Mouse (Mus musculus) lung, embryonic 15.5 days (tissue): ENCODE measurements at regions not wholly inside any gene's neighbourhood (a gene's known extent, or its start where the extent isn't known, plus 50 kb on each side); places are given as distances from the start of the nearest gene placed in this dataset.

Experiments used
- ATAC-seq: fragments of 200-750 bp; cut with Nextera tagmentation; 2 replicates; pipeline ENCODE4 v1.8.0; 2017; ENCODE audit warnings: moderate number of reproducible peaks, borderline replicate concordance; ENCODE audit not compliant: low FRiP score, low TSS enrichment; ENCODE audit errors: extremely low read depth
- H3K27ac ChIP-seq: fragments of 300-500 bp; sonication (generic); 2 replicates; pipeline ENCODE4 v1.5.1; 2015; ENCODE audit warnings: moderate library complexity, mild to moderate bottlenecking, inconsistent platforms
- H3K27me3 ChIP-seq: fragments of 300-500 bp; sonication (generic); 2 replicates; pipeline ENCODE4 v1.6.1; 2015; ENCODE audit warnings: inconsistent platforms
- H3K36me3 ChIP-seq: fragments of 300-500 bp; sonication (generic); 2 replicates; pipeline ENCODE4 v1.6.1; 2015; ENCODE audit warnings: inconsistent platforms
- H3K4me1 ChIP-seq: fragments of 300-500 bp; sonication (generic); 2 replicates; pipeline ENCODE4 v1.6.1; 2015; ENCODE audit warnings: inconsistent platforms
- H3K4me2 ChIP-seq: fragments of 300-500 bp; sonication (generic); 2 replicates; pipeline ENCODE4 v1.6.1; 2015; ENCODE audit warnings: inconsistent platforms, mild to moderate bottlenecking, moderate library complexity
- H3K4me3 ChIP-seq: fragments of 300-500 bp; sonication (generic); 2 replicates; pipeline ENCODE4 v1.5.1; 2015; ENCODE audit warnings: mild to moderate bottlenecking, inconsistent platforms
- H3K9ac ChIP-seq: fragments of 300-500 bp; sonication (generic); 2 replicates; pipeline ENCODE4 v1.6.1; 2015; ENCODE audit warnings: inconsistent platforms
- H3K9me3 ChIP-seq: fragments of 300-500 bp; sonication (generic); 2 replicates; pipeline ENCODE4 v1.6.1; 2016; ENCODE audit warnings: inconsistent platforms
- WGBS: fragments of 180-500 bp; shearing (Covaris S2); methylation state at CpG from one replicate; pipeline ENCODE4 v1.1.7; 2015; 5-methylcytosine and 5-hydroxymethylcytosine counted together

DNA sequence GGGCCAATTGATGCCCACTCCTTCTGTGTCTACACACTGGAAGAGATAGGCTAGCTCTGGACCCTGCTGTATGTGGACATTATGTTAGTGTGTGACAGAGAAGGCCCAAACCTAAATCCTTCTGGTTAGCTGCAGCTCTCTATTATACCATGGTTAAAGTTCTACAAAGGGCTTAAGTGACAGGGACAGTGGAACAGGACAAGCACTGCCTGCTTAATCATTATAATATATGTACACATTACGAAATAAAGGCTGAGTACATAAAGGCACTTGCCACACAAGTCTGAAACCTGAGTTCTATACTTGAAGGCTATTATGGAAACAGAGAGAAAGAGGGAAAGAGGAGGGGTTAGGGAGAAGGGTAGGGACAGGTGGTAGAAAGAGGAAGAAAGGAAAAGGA lies 55.2 kb downstream of the Rdh14 start:
- 63% methylated on average over 1 of the region's 1 CpGs for WGBS
- Histone ChIP-seq H3K9ac (no peak overlapping the region), H3K9me3 (no peaks in the 10 kb centered on the region), H3K36me3 (no peaks in the 10 kb centered on the region), H3K27ac (no peak overlapping the region), H3K4me3 (no peak overlapping the region), H3K27me3 (no peaks in the 10 kb centered on the region), H3K4me2 (no peak overlapping the region), H3K4me1 (no peaks in the 10 kb centered on the region)
- ATAC-seq: no peak

DNA sequence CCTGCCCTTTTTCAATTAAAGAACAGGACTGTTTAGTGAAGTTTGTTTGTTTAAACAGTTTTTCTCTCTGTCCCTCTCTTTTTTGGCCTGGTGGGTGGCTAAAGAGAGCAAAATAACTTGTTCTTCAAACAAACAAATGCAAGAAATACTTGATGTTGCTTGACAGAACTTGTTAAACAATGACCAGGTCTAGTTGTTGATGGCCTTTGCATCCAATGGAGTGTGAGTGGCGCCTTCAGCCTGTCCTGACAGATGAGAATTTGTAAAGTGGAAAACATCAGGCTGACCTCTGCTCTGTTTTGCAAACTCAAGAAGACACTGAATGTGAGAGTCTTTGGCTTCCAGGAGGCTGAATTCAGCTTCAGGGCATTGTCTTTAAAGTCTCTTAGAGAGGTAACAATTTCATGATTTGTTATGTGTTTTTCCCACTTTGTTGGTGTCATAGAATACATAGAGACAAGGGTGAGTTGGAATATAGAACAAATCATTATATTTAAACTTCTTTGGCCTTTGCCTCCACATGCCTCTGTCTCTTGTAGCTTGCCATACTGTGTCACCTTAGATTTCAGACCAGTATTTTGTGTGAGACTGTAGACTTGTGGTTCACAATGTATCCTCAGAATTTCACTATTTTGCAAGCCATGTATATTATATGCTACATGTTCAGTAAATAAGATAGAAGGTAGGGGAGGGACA lies 67.5 kb downstream of the Rdh14 start:
- Histone ChIP-seq H3K27ac (no peak overlapping the region), H3K27me3 (no peaks in the 10 kb centered on the region), H3K9ac (no peak overlapping the region), H3K4me3 (no peak overlapping the region), H3K36me3 (no peaks in the 10 kb centered on the region), H3K4me1 (no peaks in the 10 kb centered on the region), H3K9me3 (no peaks in the 10 kb centered on the region), H3K4me2 (no peak overlapping the region)
- no peak for ATAC-seq
- WGBS: 68% methylated on average over 1 of the region's 1 CpGs

DNA sequence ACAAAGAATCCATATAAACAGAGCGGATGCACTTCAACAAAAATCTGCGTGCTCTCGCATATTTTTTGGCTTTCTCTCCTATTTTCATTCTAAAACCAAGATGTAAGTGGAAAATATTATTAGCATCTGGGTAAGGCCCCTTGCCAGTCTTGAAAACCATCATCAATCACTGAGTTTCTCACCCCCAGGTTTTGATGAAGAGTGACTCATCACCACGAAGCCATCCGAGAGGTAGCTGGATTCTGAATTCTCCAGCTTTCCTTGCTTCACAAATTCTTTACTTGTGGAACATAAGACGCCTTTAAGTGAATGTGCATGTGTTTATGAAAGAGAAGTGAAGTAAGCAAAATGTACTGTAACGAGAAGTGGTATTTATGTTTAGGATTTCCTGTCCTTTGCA lies 71.2 kb downstream of the Rdh14 start:
- no peak for ATAC-seq
- H3K9ac ChIP-seq: no peak overlapping the region
- H3K27me3 ChIP-seq: no peaks in the 10 kb centered on the region
- no peak overlapping the region for H3K4me3 ChIP-seq
- no peak overlapping the region for H3K27ac ChIP-seq
- 54% methylated on average over 7 of the region's 7 CpGs for WGBS
- H3K4me2 ChIP-seq: no peak overlapping the region
- H3K9me3 ChIP-seq: no peaks in the 10 kb centered on the region
- no peaks in the 10 kb centered on the region for H3K4me1 ChIP-seq
- H3K36me3 ChIP-seq: no peaks in the 10 kb centered on the region

DNA sequence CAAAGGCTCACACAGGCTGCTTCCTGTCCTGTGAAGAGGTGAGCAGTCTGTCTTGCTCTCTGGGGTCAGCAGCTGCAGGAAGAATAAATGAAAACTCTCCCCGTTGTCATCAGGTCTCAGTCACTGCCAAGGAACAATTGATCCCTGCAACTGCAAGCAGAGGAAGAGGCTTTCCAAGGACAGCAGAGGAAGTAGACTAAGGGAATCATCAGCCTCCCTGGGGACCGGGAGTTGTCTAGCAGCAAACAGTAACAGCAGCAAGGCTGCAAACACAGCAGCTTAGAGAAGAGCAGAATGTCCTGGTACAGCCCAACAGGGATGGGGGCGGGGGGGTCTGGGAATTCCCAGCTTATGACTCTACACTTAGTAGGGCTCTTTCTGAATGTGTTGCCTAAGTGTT lies 72.4 kb downstream of the Rdh14 start:
- 50% methylated on average over 3 of the region's 3 CpGs for WGBS
- Histone ChIP-seq H3K27me3 (no peaks in the 10 kb centered on the region), H3K4me2 (no peak overlapping the region), H3K27ac (no peak overlapping the region), H3K4me1 (no peaks in the 10 kb centered on the region), H3K36me3 (no peaks in the 10 kb centered on the region), H3K9ac (no peak overlapping the region), H3K9me3 (no peaks in the 10 kb centered on the region), H3K4me3 (no peak overlapping the region)
- ATAC-seq: no peak

DNA sequence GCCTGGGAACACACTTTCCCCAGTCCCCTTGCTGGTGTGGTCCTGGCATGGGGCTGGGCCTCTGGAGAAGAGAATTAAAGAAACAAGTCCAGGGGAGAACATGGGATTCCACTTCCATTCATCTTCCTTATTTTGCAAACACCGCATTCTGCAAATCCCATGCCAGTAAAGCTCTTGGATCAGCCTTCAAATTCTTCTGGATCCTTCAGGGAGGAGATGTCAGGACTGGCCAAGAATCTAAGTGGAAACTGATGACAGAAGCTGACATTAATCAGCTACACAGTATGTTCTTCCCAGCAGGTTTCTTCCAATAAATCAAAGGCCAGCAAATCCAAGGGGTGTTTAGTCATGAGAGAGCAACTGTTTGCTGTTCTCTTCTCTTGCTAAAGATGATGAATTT lies 83.4 kb downstream of the Rdh14 start:
- no peak for ATAC-seq
- no peaks in the 10 kb centered on the region for H3K27me3 ChIP-seq
- no peaks in the 10 kb centered on the region for H3K4me1 ChIP-seq
- no peak overlapping the region for H3K9ac ChIP-seq
- 55% methylated on average over 1 of the region's 1 CpGs for WGBS
- H3K4me3 ChIP-seq: no peak overlapping the region
- H3K9me3 ChIP-seq: no peaks in the 10 kb centered on the region
- no peak overlapping the region for H3K27ac ChIP-seq
- no peaks in the 10 kb centered on the region for H3K36me3 ChIP-seq
- H3K4me2 ChIP-seq: no peak overlapping the region

DNA sequence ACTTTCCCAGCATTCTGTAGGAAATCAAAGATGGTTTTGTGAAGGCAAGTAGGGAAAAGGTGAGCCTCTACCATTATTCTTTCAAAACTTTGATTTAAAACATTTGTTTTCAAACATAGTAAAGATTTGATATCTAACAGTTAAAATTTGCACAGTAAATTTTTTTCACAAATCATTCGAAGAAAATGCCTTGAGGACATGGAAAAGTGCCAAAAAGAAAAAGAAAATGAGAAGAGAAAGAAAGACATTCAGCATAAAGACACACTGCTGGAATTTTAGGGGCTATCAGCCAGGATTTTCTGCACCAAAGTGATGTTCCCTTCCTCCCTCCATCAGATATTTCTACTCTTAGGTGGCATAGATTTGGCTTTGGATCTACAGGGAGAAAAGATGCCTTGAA lies 90.2 kb downstream of the Rdh14 start:
- ATAC-seq: no peak
- WGBS: 14% methylated on average over 1 of the region's 1 CpGs
- Histone ChIP-seq H3K4me2 (no peak overlapping the region), H3K4me3 (no peak overlapping the region), H3K36me3 (no peaks in the 10 kb centered on the region), H3K27me3 (no peaks in the 10 kb centered on the region), H3K9me3 (no peaks in the 10 kb centered on the region), H3K4me1 (no peaks in the 10 kb centered on the region), H3K27ac (no peak overlapping the region), H3K9ac (no peak overlapping the region)

DNA sequence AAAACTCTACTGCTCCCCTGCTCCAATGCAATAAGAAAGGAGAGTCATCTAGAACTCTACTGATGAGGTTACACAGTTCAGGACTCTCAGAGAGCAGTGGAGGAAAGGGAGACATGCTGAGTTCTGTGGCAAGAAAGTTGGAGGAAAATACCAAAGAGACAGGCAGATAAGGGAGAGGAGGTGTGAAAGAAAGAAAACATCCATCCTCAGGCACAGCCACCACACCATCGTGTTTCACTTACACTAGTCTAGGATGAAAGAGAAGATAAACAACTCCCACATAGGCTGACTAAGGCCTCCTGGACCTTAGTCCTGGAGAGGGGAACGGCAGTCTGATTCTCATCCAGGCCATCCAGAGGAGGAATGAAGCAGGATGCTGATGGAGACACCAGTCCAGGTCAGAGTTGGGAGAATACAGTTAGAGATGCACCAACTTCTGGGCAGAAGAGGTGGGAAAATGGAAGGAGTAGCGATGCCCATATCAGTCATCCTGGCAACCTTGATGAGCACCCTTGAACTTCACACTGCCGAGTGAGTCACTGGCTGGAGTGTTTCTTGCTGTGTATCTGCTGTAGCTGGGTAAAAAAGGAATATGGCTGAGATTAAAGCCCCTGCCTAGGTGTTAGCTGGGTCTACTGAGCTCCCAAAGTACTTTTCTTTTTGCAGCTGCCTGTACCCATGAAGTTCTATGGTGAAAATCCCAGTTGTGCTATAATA lies 91.9 kb downstream of the Rdh14 start:
- H3K9ac ChIP-seq: no peak overlapping the region
- WGBS: 47% methylated on average over 4 of the region's 4 CpGs
- H3K27me3 ChIP-seq: no peaks in the 10 kb centered on the region
- no peak overlapping the region for H3K4me2 ChIP-seq
- no peaks in the 10 kb centered on the region for H3K9me3 ChIP-seq
- H3K36me3 ChIP-seq: no peaks in the 10 kb centered on the region
- H3K4me1 ChIP-seq: no peaks in the 10 kb centered on the region
- H3K4me3 ChIP-seq: no peak overlapping the region
- H3K27ac ChIP-seq: no peak overlapping the region
- no peak for ATAC-seq

DNA sequence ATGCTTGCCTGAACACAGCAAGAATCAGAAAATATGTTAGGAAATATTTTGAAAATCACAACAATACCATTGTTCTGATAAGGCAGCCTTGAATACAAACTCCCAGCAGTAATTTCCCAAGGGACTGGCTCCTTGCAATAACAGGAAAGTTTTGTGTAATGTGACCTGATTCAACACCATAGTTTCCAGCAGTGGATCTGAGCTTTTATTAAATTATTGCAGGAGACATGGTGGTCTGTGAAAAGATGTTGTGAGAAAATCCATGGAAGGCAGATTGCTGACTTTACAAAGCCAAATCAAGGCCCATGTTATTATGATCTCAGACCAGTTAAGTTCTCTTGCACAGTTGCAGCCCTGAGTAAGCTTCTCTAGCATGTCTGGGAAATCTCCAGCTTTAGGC lies 116.1 kb downstream of the Rdh14 start:
- no peak for ATAC-seq

DNA sequence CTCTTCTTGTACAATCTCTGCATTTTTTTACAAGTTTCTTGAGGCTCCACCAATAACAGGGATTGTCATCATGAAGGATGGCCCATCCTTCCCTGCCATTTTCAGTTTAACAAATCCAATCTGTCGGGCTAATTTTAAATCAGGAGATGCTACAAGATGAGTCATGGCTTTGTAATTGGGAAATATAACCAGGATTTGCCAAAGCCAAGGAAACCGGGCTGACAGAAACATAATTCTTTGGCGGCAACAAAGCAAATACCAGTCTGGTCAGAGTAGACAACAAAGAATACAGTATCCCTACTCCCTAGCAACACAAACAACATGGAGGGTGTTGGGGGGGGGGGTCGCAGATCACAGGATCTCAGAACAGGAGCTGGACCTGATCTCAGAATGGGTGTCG lies 123.0 kb downstream of the Rdh14 start:
- WGBS: 66% methylated on average over 5 of the region's 5 CpGs
- Histone ChIP-seq H3K9ac (no peak overlapping the region), H3K9me3 (no peaks in the 10 kb centered on the region), H3K4me3 (no peak overlapping the region), H3K27me3 (no peaks in the 10 kb centered on the region), H3K4me2 (no peak overlapping the region), H3K36me3 (no peaks in the 10 kb centered on the region), H3K27ac (no peak overlapping the region), H3K4me1 (no peaks in the 10 kb centered on the region)
- ATAC-seq: no peak

More for the DNA sequence above, 116.1 kb downstream of the Rdh14 start:
- H3K4me1 ChIP-seq: no peaks in the 10 kb centered on the region
- no peaks in the 10 kb centered on the region for H3K27me3 ChIP-seq
- no peak overlapping the region for H3K9ac ChIP-seq
- no peak overlapping the region for H3K4me3 ChIP-seq
- no peaks in the 10 kb centered on the region for H3K36me3 ChIP-seq
- H3K27ac ChIP-seq: no peak overlapping the region
- H3K4me2 ChIP-seq: no peak overlapping the region
- H3K9me3 ChIP-seq: no peaks in the 10 kb centered on the region

DNA sequence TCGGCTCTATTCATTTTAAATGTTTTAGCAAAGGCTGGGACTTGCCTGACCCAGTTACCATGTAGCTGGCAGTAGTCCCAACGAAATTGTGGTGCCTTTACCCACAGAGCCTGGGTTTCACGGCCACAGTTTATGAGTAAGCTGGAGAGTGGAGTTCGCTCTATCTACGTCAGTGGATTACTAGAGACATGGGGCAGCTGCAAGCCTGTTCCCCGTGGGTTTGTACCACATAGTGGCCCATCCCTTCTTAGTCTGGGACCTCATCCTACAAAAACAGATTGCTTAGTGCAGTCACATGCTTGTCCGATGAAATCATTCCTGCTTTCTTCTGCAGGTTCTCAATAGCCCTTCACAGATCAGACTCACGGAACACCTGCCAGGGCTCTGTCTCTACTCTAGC lies 123.7 kb downstream of the Rdh14 start:
- 72% methylated on average over 8 of the region's 8 CpGs for WGBS
- Histone ChIP-seq H3K4me3 (no peak overlapping the region), H3K27me3 (no peaks in the 10 kb centered on the region), H3K4me2 (no peak overlapping the region), H3K27ac (no peak overlapping the region), H3K4me1 (no peaks in the 10 kb centered on the region), H3K9me3 (no peaks in the 10 kb centered on the region), H3K36me3 (no peaks in the 10 kb centered on the region), H3K9ac (no peak overlapping the region)
- ATAC-seq: no peak

DNA sequence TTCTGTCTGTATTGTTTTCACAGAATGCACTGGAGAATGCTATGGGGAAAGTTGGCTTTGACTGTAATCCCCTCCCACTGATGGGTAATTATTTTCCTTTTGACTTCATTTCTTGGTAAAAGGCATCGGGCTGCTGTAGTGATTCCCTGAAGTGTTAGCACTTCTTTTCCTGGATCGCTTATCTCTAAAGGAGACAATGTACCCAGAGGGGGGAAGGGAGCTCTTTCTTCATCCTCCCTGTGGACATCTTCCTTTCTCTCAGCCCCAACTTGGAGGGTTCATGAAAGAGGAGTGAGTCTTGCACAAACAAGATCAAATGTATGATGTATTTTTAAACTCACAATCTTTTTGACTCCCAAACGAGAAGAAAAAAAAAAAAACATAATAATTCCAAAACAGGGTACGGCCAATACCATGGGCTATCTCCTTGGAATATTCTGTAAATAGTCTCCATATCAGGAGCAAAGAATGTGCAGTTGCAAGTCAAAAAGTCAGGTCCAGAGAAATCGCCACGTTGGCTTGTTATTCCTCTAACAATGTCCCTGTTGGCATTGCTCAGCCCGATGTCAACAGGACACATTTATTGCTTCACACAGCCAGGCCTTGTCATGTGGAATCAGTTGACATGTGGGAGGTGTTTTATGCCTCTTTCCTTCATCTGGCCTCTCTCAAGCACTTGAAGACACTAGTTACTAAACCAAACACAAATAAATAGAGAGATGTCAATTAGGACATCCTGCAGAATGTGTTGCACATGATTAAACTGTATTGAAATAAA lies 134.1 kb downstream of the Rdh14 start:
- Histone ChIP-seq H3K27ac (peak overlapping the region; percentile 47; the same call in 1 of the 2 replicates), H3K4me2 (no peak overlapping the region)
- 33% methylated on average over 7 of the region's 7 CpGs for WGBS

DNA sequence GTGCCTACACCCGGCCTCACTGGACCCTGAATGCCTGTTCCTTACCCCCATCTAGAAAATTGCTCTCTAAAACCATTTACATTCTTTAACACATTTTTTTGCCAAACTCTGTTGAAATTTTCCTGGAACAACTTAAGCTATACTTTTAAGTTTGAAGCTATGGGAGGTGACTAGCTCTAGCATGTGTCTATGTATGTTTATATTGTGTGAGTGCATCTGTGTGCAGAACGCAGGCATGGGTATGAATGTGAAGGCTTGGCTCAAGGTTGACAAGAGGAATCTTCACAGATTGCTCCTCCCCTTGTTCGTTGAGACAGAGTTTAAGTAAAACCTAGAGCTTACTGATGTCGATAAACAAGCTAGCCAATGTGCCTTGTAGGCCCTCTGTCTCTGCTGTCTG lies 135.4 kb downstream of the Rdh14 start:
- Histone ChIP-seq H3K27me3 (no peaks in the 10 kb centered on the region), H3K4me2 (no peak overlapping the region), H3K36me3 (no peaks in the 10 kb centered on the region), H3K4me3 (no peak overlapping the region), H3K9me3 (no peaks in the 10 kb centered on the region), H3K4me1 (0 out of 2 replicates have a peak, but pooled peaks cover 3% of the 10 kb centered on the region), H3K27ac (no peak overlapping the region), H3K9ac (no peak overlapping the region)
- WGBS: 45% methylated on average over 4 of the region's 4 CpGs
- no peak for ATAC-seq

More for the DNA sequence above, 134.1 kb downstream of the Rdh14 start:
- no peaks in the 10 kb centered on the region for H3K27me3 ChIP-seq
- H3K4me3 ChIP-seq: no peak overlapping the region
- H3K4me1 ChIP-seq: 0 out of 2 replicates have a peak, but pooled peaks cover 3% of the 10 kb centered on the region
- H3K36me3 ChIP-seq: no peaks in the 10 kb centered on the region
- no peak overlapping the region for H3K9ac ChIP-seq
- H3K9me3 ChIP-seq: no peaks in the 10 kb centered on the region
- no peak for ATAC-seq
